Mouse (Mus musculus) lung, embryonic 15.5 days (tissue): ENCODE data around the gene Fam3a. TPM values are rescaled to one million over a fixed set of nuclear protein-coding genes. Genes with fewer than 3 reads are reported as not detected.
A peak's percentile ranks its signal among the peaks of the same experiment; 100 is the strongest.

Source experiments
- ATAC-seq: fragments of 200-750 bp; cut with Nextera tagmentation; 2 replicates; pipeline ENCODE4 v1.8.0; 2017; ENCODE audit warnings: moderate number of reproducible peaks, borderline replicate concordance; ENCODE audit not compliant: low FRiP score, low TSS enrichment; ENCODE audit errors: extremely low read depth
- H3K27ac ChIP-seq: fragments of 300-500 bp; sonication (generic); 2 replicates; pipeline ENCODE4 v1.5.1; 2015; ENCODE audit warnings: moderate library complexity, mild to moderate bottlenecking, inconsistent platforms
- H3K27me3 ChIP-seq: fragments of 300-500 bp; sonication (generic); 2 replicates; pipeline ENCODE4 v1.6.1; 2015; ENCODE audit warnings: inconsistent platforms
- H3K36me3 ChIP-seq: fragments of 300-500 bp; sonication (generic); 2 replicates; pipeline ENCODE4 v1.6.1; 2015; ENCODE audit warnings: inconsistent platforms
- H3K4me1 ChIP-seq: fragments of 300-500 bp; sonication (generic); 2 replicates; pipeline ENCODE4 v1.6.1; 2015; ENCODE audit warnings: inconsistent platforms
- H3K4me2 ChIP-seq: fragments of 300-500 bp; sonication (generic); 2 replicates; pipeline ENCODE4 v1.6.1; 2015; ENCODE audit warnings: inconsistent platforms, mild to moderate bottlenecking, moderate library complexity
- H3K4me3 ChIP-seq: fragments of 300-500 bp; sonication (generic); 2 replicates; pipeline ENCODE4 v1.5.1; 2015; ENCODE audit warnings: mild to moderate bottlenecking, inconsistent platforms
- H3K9ac ChIP-seq: fragments of 300-500 bp; sonication (generic); 2 replicates; pipeline ENCODE4 v1.6.1; 2015; ENCODE audit warnings: inconsistent platforms
- H3K9me3 ChIP-seq: fragments of 300-500 bp; sonication (generic); 2 replicates; pipeline ENCODE4 v1.6.1; 2016; ENCODE audit warnings: inconsistent platforms
- WGBS: fragments of 180-500 bp; shearing (Covaris S2); methylation state at CpG from one replicate; pipeline ENCODE4 v1.1.7; 2015; 5-methylcytosine and 5-hydroxymethylcytosine counted together
- polyA plus RNA-seq: library from polyadenylated mRNA; unstranded; fragments of >200 nt; fragmentation: Nextera tagmentation; extraction: Ambion mirVana; gene quantifications from 2 replicates; pipeline ENCODE4 v1.2.1, GENCODE M21; 2015

The Fam3a gene
- polyA plus RNA-seq, result 39.6 and 46.7 TPM in 2 replicates

GRCm38 (mm10) chrX:74392535-74393443 lies at the start of gene Fam3a, which contains the start of gene Ikbkg:
Gene Fam3a (minus strand): TSS chrX:74393272.
Gene Ikbkg (plus strand): TSS chrX:74393290.
- ATAC-seq, result peak; percentile 100
- 18% methylated on average over 27 of the region's 30 CpGs for WGBS

GRCm38 (mm10) chrX:74429290-74429821 lies 36.3 kb upstream of the Fam3a start:
- H3K27me3 ChIP-seq, result no peaks in the 10 kb centered on the region
- ATAC-seq, result peak; percentile 76
- peak overlapping the region; percentile 53 for H3K9ac ChIP-seq
- H3K9me3 ChIP-seq, result no peaks in the 10 kb centered on the region
- H3K4me2 ChIP-seq, result peak overlapping the region; percentile 66
- H3K4me1 ChIP-seq, result no peaks in the 10 kb centered on the region
- H3K4me3 ChIP-seq, result peak overlapping the region; percentile 60
- H3K36me3 ChIP-seq, result 0 out of 2 replicates have a peak, but pooled peaks cover 6% of the 10 kb centered on the region
- WGBS, result 8% methylated on average over 22 of the region's 22 CpGs
- H3K27ac ChIP-seq, result peak overlapping the region; percentile 94

More at GRCm38 (mm10) chrX:74392535-74393443, at the start of gene Fam3a, which contains the start of gene Ikbkg:
- Histone ChIP-seq H3K4me3 (peak within 1 kb of the TSS; percentile 56), H3K9ac (peak within 1 kb of the TSS; percentile 72), H3K4me2 (peak within 1 kb of the TSS; percentile 63), H3K36me3 (no peaks in the 10 kb centered on the region), H3K4me1 (0 out of 2 replicates have a peak, but pooled peaks cover 5% of the 10 kb centered on the region), H3K27ac (peak within 1 kb of the TSS; percentile 81), H3K27me3 (no peaks in the 10 kb centered on the region), H3K9me3 (no peaks in the 10 kb centered on the region)

GRCm38 (mm10) chrX:74428826-74429276 lies 35.8 kb upstream of the Fam3a start, which contains the start of gene G6pdx:
Gene G6pdx (minus strand): TSS chrX:74429194.
- Histone ChIP-seq H3K27ac (peak within 1 kb of the TSS; percentile 94), H3K4me3 (peak within 1 kb of the TSS; percentile 60), H3K9ac (peak within 1 kb of the TSS; percentile 53), H3K9me3 (no peaks in the 10 kb centered on the region), H3K27me3 (no peaks in the 10 kb centered on the region), H3K36me3 (0 out of 2 replicates have a peak, but pooled peaks cover 3% of the 10 kb centered on the region), H3K4me2 (peak within 1 kb of the TSS; percentile 66), H3K4me1 (no peaks in the 10 kb centered on the region)
- WGBS, result 19% methylated on average over 25 of the region's 25 CpGs
- peak; percentile 85 for ATAC-seq

GRCm38 (mm10) chrX:74428146-74428825 lies 35.2 kb upstream of the Fam3a start:
- peak; percentile 20; the same call in 1 of the 2 replicates for ATAC-seq

GRCm38 (mm10) chrX:74427116-74427515 lies 34.0 kb upstream of the Fam3a start:
- H3K4me2 ChIP-seq, result no peak overlapping the region
- H3K9me3 ChIP-seq, result no peaks in the 10 kb centered on the region
- WGBS, result 69% methylated on average over 3 of the region's 3 CpGs
- no peak for ATAC-seq
- H3K36me3 ChIP-seq, result no peaks in the 10 kb centered on the region
- H3K4me1 ChIP-seq, result no peaks in the 10 kb centered on the region
- H3K27ac ChIP-seq, result no peak overlapping the region
- no peak overlapping the region for H3K9ac ChIP-seq
- H3K27me3 ChIP-seq, result no peaks in the 10 kb centered on the region
- H3K4me3 ChIP-seq, result no peak overlapping the region

More at GRCm38 (mm10) chrX:74428146-74428825, 35.2 kb upstream of the Fam3a start:
- Histone ChIP-seq H3K9me3 (no peaks in the 10 kb centered on the region), H3K4me2 (peak overlapping the region; percentile 66), H3K27me3 (no peaks in the 10 kb centered on the region), H3K9ac (peak overlapping the region; percentile 51), H3K4me3 (peak overlapping the region; percentile 60), H3K27ac (peak overlapping the region; percentile 94), H3K4me1 (no peaks in the 10 kb centered on the region), H3K36me3 (no peaks in the 10 kb centered on the region)
- WGBS, result 26% methylated on average over 35 of the region's 35 CpGs

GRCm38 (mm10) chrX:74426256-74426655 lies 33.2 kb upstream of the Fam3a start:
- Histone ChIP-seq H3K9ac (no peak overlapping the region), H3K4me2 (no peak overlapping the region), H3K36me3 (no peaks in the 10 kb centered on the region), H3K4me3 (no peak overlapping the region), H3K9me3 (no peaks in the 10 kb centered on the region), H3K27me3 (no peaks in the 10 kb centered on the region), H3K4me1 (no peaks in the 10 kb centered on the region), H3K27ac (no peak overlapping the region)
- ATAC-seq, result no peak
- 64% methylated on average over 1 of the region's 1 CpGs for WGBS

GRCm38 (mm10) chrX:74425195-74425594 lies 32.1 kb upstream of the Fam3a start:
- 82% methylated on average over 4 of the region's 4 CpGs for WGBS
- H3K4me3 ChIP-seq, result no peak overlapping the region
- H3K27ac ChIP-seq, result no peak overlapping the region
- no peaks in the 10 kb centered on the region for H3K36me3 ChIP-seq
- no peak overlapping the region for H3K9ac ChIP-seq
- no peaks in the 10 kb centered on the region for H3K9me3 ChIP-seq
- H3K27me3 ChIP-seq, result no peaks in the 10 kb centered on the region
- H3K4me2 ChIP-seq, result no peak overlapping the region
- no peaks in the 10 kb centered on the region for H3K4me1 ChIP-seq
- ATAC-seq, result no peak

- Histone ChIP-seq H3K4me2 (no peak overlapping the region), H3K27ac (no peak overlapping the region; the same call in 1 of the 2 replicates), H3K4me3 (no peak overlapping the region), H3K27me3 (no peaks in the 10 kb centered on the region), H3K9ac (no peak overlapping the region), H3K4me1 (no peaks in the 10 kb centered on the region), H3K36me3 (no peaks in the 10 kb centered on the region), H3K9me3 (no peaks in the 10 kb centered on the region)
- no peak for ATAC-seq
These were observed 31.4 kb upstream of the Fam3a start for GRCm38 (mm10) chrX:74424443-74424842.

- no peaks in the 10 kb centered on the region for H3K36me3 ChIP-seq
- H3K4me3 ChIP-seq, result no peak overlapping the region
- H3K9me3 ChIP-seq, result no peaks in the 10 kb centered on the region
- no peaks in the 10 kb centered on the region for H3K27me3 ChIP-seq
- no peak for ATAC-seq
- no peak overlapping the region for H3K9ac ChIP-seq
- no peak overlapping the region for H3K27ac ChIP-seq
- H3K4me1 ChIP-seq, result no peaks in the 10 kb centered on the region
- no peak overlapping the region for H3K4me2 ChIP-seq
These were observed 20.3 kb upstream of the Fam3a start for GRCm38 (mm10) chrX:74413377-74413776.

- H3K9ac ChIP-seq, result no peak overlapping the region
- no peaks in the 10 kb centered on the region for H3K9me3 ChIP-seq
- H3K27ac ChIP-seq, result no peak overlapping the region
- H3K4me3 ChIP-seq, result no peak overlapping the region
- no peaks in the 10 kb centered on the region for H3K27me3 ChIP-seq
- no peak overlapping the region for H3K4me2 ChIP-seq
- WGBS, result 44% methylated on average over 2 of the region's 2 CpGs
- ATAC-seq, result no peak
- H3K36me3 ChIP-seq, result no peaks in the 10 kb centered on the region
- no peaks in the 10 kb centered on the region for H3K4me1 ChIP-seq
These were observed 15.3 kb upstream of the Fam3a start for GRCm38 (mm10) chrX:74408340-74408739.

- no peak overlapping the region for H3K27ac ChIP-seq
- 72% methylated on average over 3 of the region's 3 CpGs for WGBS
- H3K9me3 ChIP-seq, result no peaks in the 10 kb centered on the region
- H3K4me2 ChIP-seq, result no peak overlapping the region
- no peak overlapping the region for H3K4me3 ChIP-seq
- no peak for ATAC-seq
- H3K4me1 ChIP-seq, result no peaks in the 10 kb centered on the region
- H3K36me3 ChIP-seq, result no peaks in the 10 kb centered on the region
- H3K27me3 ChIP-seq, result no peaks in the 10 kb centered on the region
- no peak overlapping the region for H3K9ac ChIP-seq
These were observed 7.1 kb upstream of the Fam3a start for GRCm38 (mm10) chrX:74400136-74400535.
